In genomic region chr6:54597208-54597607, GRCm38 (mm10) we compare ENCODE assay signal across 7 mouse cellular contexts. TPM values are rescaled to one million over a fixed set of nuclear protein-coding genes. Genes with fewer than 3 reads are reported as not detected.
DNase-seq lines count a peak whose midpoint lies in the region; ATAC-seq and TF ChIP-seq lines count a peak whose summit lies in the region.

Gene Fkbp14, minus strand, starts transcription at chr6:54597308.

- H3K4me2 ChIP-seq in forebrain, postnatal 0 days (ENCODE audit: low read depth), result peak within 1 kb of the TSS; percentile 88
- H3K4me2 ChIP-seq in limb, embryonic 11.5 days (ENCODE audit: low read depth, severe bottlenecking), result peak within 1 kb of the TSS; percentile 75; the same call in 1 of the 2 replicates

- no peaks in the 10 kb centered on the region for H3K27me3 ChIP-seq in testis, adult 2 months (ENCODE audit: control insufficient read depth, insufficient read depth, low read length)
- no peaks in the 10 kb centered on the region for H3K27me3 ChIP-seq in forebrain, postnatal 0 days (ENCODE audit: insufficient read depth, low read length)
- no peaks in the 10 kb centered on the region for H3K27me3 ChIP-seq in limb, embryonic 11.5 days (ENCODE audit: control insufficient read depth, insufficient read depth, low read length)

- H3K36me3 ChIP-seq in testis, adult 2 months (ENCODE audit: control insufficient read depth, insufficient read depth, low read length), result no peaks in the 10 kb centered on the region
- H3K36me3 ChIP-seq in forebrain, postnatal 0 days (ENCODE audit: insufficient read depth), result no peaks in the 10 kb centered on the region
- no peaks in the 10 kb centered on the region for H3K36me3 ChIP-seq in limb, embryonic 11.5 days (ENCODE audit: control insufficient read depth, insufficient read depth, low read length)

- no peak for TF ChIP-seq POLR2A in testis, adult 2 months (IDR thresholded peaks at IDR 0.05; ENCODE audit: control insufficient read depth, low read depth, low read length)

- DNase-seq in testis, postnatal 14 days (ENCODE audit: low spot score), result no peak
- DNase-seq in forebrain, postnatal 0 days, result no peak
- no peak for DNase-seq in limb, embryonic 11.5 days (ENCODE audit: low spot score)
- DNase-seq in spleen, adult 12 weeks (ENCODE audit: low spot score), result no peak
- no peak for DNase-seq in left cerebral cortex, adult 8-10 months (ENCODE audit: low spot score in 2 of 2)

- peaks cover 12% of the 10 kb centered on the region for H3K4me1 ChIP-seq in testis, adult 2 months (ENCODE audit: control insufficient read depth, insufficient read depth, low read length)
- H3K4me1 ChIP-seq in forebrain, postnatal 0 days (ENCODE audit: insufficient read depth), result peaks cover 22% of the 10 kb centered on the region
- no peaks in the 10 kb centered on the region; the same call in 1 of the 2 replicates for H3K4me1 ChIP-seq in limb, embryonic 11.5 days (ENCODE audit: control insufficient read depth, insufficient read depth, low read length)

- no peak for TF ChIP-seq CTCF in testis, adult 2 months (IDR thresholded peaks at IDR 0.05; ENCODE audit: control insufficient read depth, insufficient read depth, insufficient replicate concordance, low read depth, low read length)
- TF ChIP-seq CTCF in forebrain, postnatal 0 days (IDR thresholded peaks at IDR 0.05; ENCODE audit: low read depth), result no peak

- H3K9me3 ChIP-seq in forebrain, postnatal 0 days (ENCODE audit: low read length), result no peaks in the 10 kb centered on the region
- H3K9me3 ChIP-seq in limb, embryonic 11.5 days (ENCODE audit: control insufficient read depth, low read length), result no peaks in the 10 kb centered on the region

- H3K9ac ChIP-seq in forebrain, postnatal 0 days, result no peak within 1 kb of the TSS
- H3K9ac ChIP-seq in limb, embryonic 11.5 days (ENCODE audit: low read length), result no peak within 1 kb of the TSS

- 70% methylated on average over 4 of the region's 4 CpGs for WGBS in forebrain, postnatal 0 days
- 71% methylated on average over 4 of the region's 4 CpGs for WGBS in limb, embryonic 11.5 days

- H3K27ac ChIP-seq in testis, adult 2 months (ENCODE audit: control insufficient read depth, insufficient read depth, low read depth, low read length), result no peak within 1 kb of the TSS
- H3K27ac ChIP-seq in forebrain, postnatal 0 days (ENCODE audit: low read depth, low read length), result no peak within 1 kb of the TSS
- no peak within 1 kb of the TSS for H3K27ac ChIP-seq in limb, embryonic 11.5 days (replicated peaks; ENCODE audit: low read depth, low read length)

- no peak for ATAC-seq in forebrain, postnatal 0 days
- ATAC-seq in limb, embryonic 11.5 days (ENCODE audit: insufficient number of reproducible peaks, low FRiP score, low TSS enrichment, low read depth), result no peak
- no peak for ATAC-seq in granulocyte monocyte progenitor cell, adult 5-6 weeks (replicated peaks; ENCODE audit: poor library complexity, severe bottlenecking)

- no peak within 1 kb of the TSS for H3K4me3 ChIP-seq in testis, adult 2 months (ENCODE audit: control insufficient read depth, low read depth, low read length)
- peak within 1 kb of the TSS; percentile 87 for H3K4me3 ChIP-seq in forebrain, postnatal 0 days (ENCODE audit: low read depth, low read length)
- H3K4me3 ChIP-seq in limb, embryonic 11.5 days (ENCODE audit: low read depth, low read length), result no peak within 1 kb of the TSS

RNA-seq across cellular contexts. Expression of gene Fkbp14, which starts in this region (rescaled TPM):
- polyA plus RNA-seq in testis, adult 2 months (2012; rRNA removed), result 6.8 and 10.6 TPM in 2 replicates
- total RNA-seq in forebrain, postnatal 0 days (2014; rRNA removed), result 5.2 and 9.6 TPM in 2 replicates
- 4.1 and 4.5 TPM in 2 replicates for polyA plus RNA-seq in forebrain, postnatal 0 days (2015; fragmentation: Nextera tagmentation; extraction: Ambion mirVana)
- 19.2 and 20.4 TPM in 2 replicates for polyA plus RNA-seq in limb, embryonic 11.5 days (2014; fragmentation: Nextera tagmentation; extraction: Ambion mirVana)
- total RNA-seq in granulocyte monocyte progenitor cell, adult 5-6 weeks (2014; fragmentation: Nextera tagmentation), result not detected in 2 replicates
- total RNA-seq in granulocyte monocyte progenitor cell, adult 5-6 weeks (2017), result not detected in 2 replicates
- total RNA-seq in left cerebral cortex, adult 8-10 months (2022), result 10 to 100 TPM in 1 of 4 experiments, 1 to 10 TPM in 3; 7.7 to 10.2 (median 8.3) TPM
